Mouse (Mus musculus) neural tube, embryonic 15.5 days (tissue): ENCODE results near the gene Ctns. TPM values are rescaled to one million over a fixed set of nuclear protein-coding genes. Genes with fewer than 3 reads are reported as not detected.

Experiments
- ATAC-seq: fragments of 200-750 bp; cut with Nextera tagmentation; 2 replicates; pipeline ENCODE4 v1.8.0; 2017; ENCODE audit warnings: mild to moderate bottlenecking, moderate TSS enrichment, moderate library complexity; ENCODE audit not compliant: low FRiP score
- H3K27ac ChIP-seq: fragments of 300-500 bp; sonication (generic); replicated peaks from 2 replicates; pipeline ENCODE4 v1.5.1; 2015; ENCODE audit warnings: mild to moderate bottlenecking, inconsistent platforms
- H3K27me3 ChIP-seq: fragments of 300-500 bp; sonication (generic); replicated peaks from 2 replicates; pipeline ENCODE4 v1.6.1; 2015; ENCODE audit warnings: inconsistent platforms
- H3K36me3 ChIP-seq: fragments of 300-500 bp; sonication (generic); 2 replicates; pipeline ENCODE4 v1.6.1; 2015; ENCODE audit warnings: inconsistent platforms
- H3K4me1 ChIP-seq: fragments of 300-500 bp; sonication (generic); 2 replicates; pipeline ENCODE4 v1.6.1; 2015; ENCODE audit warnings: inconsistent platforms
- H3K4me2 ChIP-seq: fragments of 300-500 bp; sonication (generic); 2 replicates; pipeline ENCODE4 v1.6.1; 2015; ENCODE audit warnings: inconsistent platforms, mild to moderate bottlenecking, moderate library complexity
- H3K4me3 ChIP-seq: fragments of 300-500 bp; sonication (generic); replicated peaks from 2 replicates; pipeline ENCODE4 v1.5.1; 2015; ENCODE audit warnings: mild to moderate bottlenecking, inconsistent platforms
- H3K9ac ChIP-seq: fragments of 300-500 bp; sonication (generic); replicated peaks from 2 replicates; pipeline ENCODE4 v1.6.1; 2015; ENCODE audit warnings: mild to moderate bottlenecking, inconsistent platforms
- H3K9me3 ChIP-seq: fragments of 300-500 bp; sonication (generic); replicated peaks from 2 replicates; pipeline ENCODE4 v1.6.1; 2016; ENCODE audit warnings: inconsistent platforms
- WGBS: fragments of 180-500 bp; shearing (Covaris S2); methylation state at CpG from one replicate; pipeline ENCODE4 v1.1.7; 2015; ENCODE audit warnings: mixed read lengths; 5-methylcytosine and 5-hydroxymethylcytosine counted together
- polyA plus RNA-seq: library from polyadenylated mRNA; unstranded; fragments of >200 nt; fragmentation: Nextera tagmentation; extraction: Ambion mirVana; gene quantifications from 2 replicates; pipeline ENCODE4 v1.2.1, GENCODE M21; 2015

The Ctns gene
- polyA plus RNA-seq, 1 experiment from 2014 or later: 17.7 TPM

GRCm38 (mm10) chr11:73194444-73194843 is 4.4 kb downstream of the Ctns start:
- H3K27ac ChIP-seq: no peak overlapping the region
- H3K36me3 ChIP-seq: peaks cover 34% of the 10 kb centered on the region
- H3K4me1 ChIP-seq: peaks cover 21% of the 10 kb centered on the region
- ATAC-seq: no peak
- H3K27me3 ChIP-seq: no peaks in the 10 kb centered on the region
- H3K4me3 ChIP-seq: no peak overlapping the region
- no peak overlapping the region for H3K4me2 ChIP-seq
- no peak overlapping the region for H3K9ac ChIP-seq
- WGBS: 78% methylated on average over 2 of the region's 2 CpGs
- H3K9me3 ChIP-seq: no peaks in the 10 kb centered on the region

GRCm38 (mm10) chr11:73193047-73193446 is 5.8 kb downstream of the Ctns start:
- H3K4me3 ChIP-seq: no peak overlapping the region
- no peaks in the 10 kb centered on the region for H3K9me3 ChIP-seq
- no peak overlapping the region for H3K9ac ChIP-seq
- no peak for ATAC-seq
- peaks cover 48% of the 10 kb centered on the region for H3K36me3 ChIP-seq
- peaks cover 15% of the 10 kb centered on the region for H3K4me1 ChIP-seq
- 79% methylated on average over 6 of the region's 6 CpGs for WGBS
- H3K4me2 ChIP-seq: no peak overlapping the region
- no peak overlapping the region for H3K27ac ChIP-seq
- no peaks in the 10 kb centered on the region for H3K27me3 ChIP-seq

GRCm38 (mm10) chr11:73187231-73187630 is 11.6 kb downstream of the Ctns start:
- Histone ChIP-seq H3K36me3 (peaks cover 90% of the 10 kb centered on the region), H3K4me3 (no peak overlapping the region), H3K4me2 (no peak overlapping the region), H3K27ac (no peak overlapping the region), H3K27me3 (no peaks in the 10 kb centered on the region), H3K9ac (no peak overlapping the region), H3K4me1 (no peaks in the 10 kb centered on the region), H3K9me3 (no peaks in the 10 kb centered on the region)
- ATAC-seq: no peak
- 91% methylated on average over 6 of the region's 6 CpGs for WGBS

GRCm38 (mm10) chr11:73185872-73186615 is 12.8 kb downstream of the Ctns start:
- ATAC-seq: no peak
- Histone ChIP-seq H3K9ac (no peak overlapping the region), H3K27me3 (no peaks in the 10 kb centered on the region), H3K9me3 (no peaks in the 10 kb centered on the region), H3K27ac (no peak overlapping the region), H3K4me1 (no peaks in the 10 kb centered on the region), H3K4me3 (no peak overlapping the region), H3K36me3 (peaks cover 82% of the 10 kb centered on the region), H3K4me2 (no peak overlapping the region)
- 90% methylated on average over 10 of the region's 10 CpGs for WGBS

- Histone ChIP-seq H3K27ac (peak overlapping the region; percentile 90), H3K27me3 (no peaks in the 10 kb centered on the region), H3K4me1 (peaks cover 43% of the 10 kb centered on the region), H3K4me3 (peak overlapping the region; percentile 90), H3K9me3 (no peaks in the 10 kb centered on the region), H3K4me2 (peak overlapping the region; percentile 67), H3K9ac (peak overlapping the region; percentile 66), H3K36me3 (peaks cover 24% of the 10 kb centered on the region)
- no peak for ATAC-seq
- 5% methylated on average over 2 of the region's 2 CpGs for WGBS
Measured at GRCm38 (mm10) chr11:73177895-73178294, 20.9 kb downstream of the Ctns start.

GRCm38 (mm10) chr11:73177509-73177875 is 21.4 kb downstream of the Ctns start:
- Histone ChIP-seq H3K9ac (peak overlapping the region; percentile 66), H3K9me3 (no peaks in the 10 kb centered on the region), H3K4me2 (peak overlapping the region; percentile 67), H3K36me3 (peaks cover 22% of the 10 kb centered on the region), H3K4me3 (peak overlapping the region; percentile 90), H3K27ac (peak overlapping the region; percentile 90), H3K4me1 (peaks cover 43% of the 10 kb centered on the region), H3K27me3 (no peaks in the 10 kb centered on the region)
- ATAC-seq: peak; percentile 52
- under 1% methylated on average over 28 of the region's 28 CpGs for WGBS

- Histone ChIP-seq H3K9me3 (no peaks in the 10 kb centered on the region), H3K4me2 (peak within 1 kb of the TSS; percentile 67), H3K27ac (peak within 1 kb of the TSS; percentile 91), H3K4me1 (peaks cover 43% of the 10 kb centered on the region), H3K36me3 (peaks cover 17% of the 10 kb centered on the region), H3K27me3 (no peaks in the 10 kb centered on the region), H3K4me3 (peak within 1 kb of the TSS; percentile 90), H3K9ac (peak within 1 kb of the TSS; percentile 88)
- peak; percentile 98 for ATAC-seq
- 0% methylated on average over 81 of the region's 81 CpGs for WGBS
Measured at GRCm38 (mm10) chr11:73176608-73177508, 22.0 kb downstream of the Ctns start, which contains the start of the genes Emc6 and Tax1bp3. Gene Emc6, minus strand, starts transcription at chr11:73177037. Gene Tax1bp3, plus strand, starts transcription at chr11:73177083.

GRCm38 (mm10) chr11:73176186-73176585 is 22.7 kb downstream of the Ctns start:
- no peak for ATAC-seq
- Histone ChIP-seq H3K4me1 (peaks cover 43% of the 10 kb centered on the region), H3K27ac (peak overlapping the region; percentile 91), H3K27me3 (no peaks in the 10 kb centered on the region), H3K9me3 (no peaks in the 10 kb centered on the region), H3K4me3 (peak overlapping the region; percentile 90), H3K36me3 (peaks cover 17% of the 10 kb centered on the region), H3K4me2 (peak overlapping the region; percentile 67), H3K9ac (peak overlapping the region; percentile 88)
- WGBS: under 1% methylated on average over 15 of the region's 15 CpGs

GRCm38 (mm10) chr11:73175612-73176011 is 23.2 kb downstream of the Ctns start:
- Histone ChIP-seq H3K27ac (no peak overlapping the region), H3K9ac (peak overlapping the region; percentile 88), H3K27me3 (no peaks in the 10 kb centered on the region), H3K36me3 (peaks cover 15% of the 10 kb centered on the region), H3K4me3 (peak overlapping the region; percentile 90), H3K4me1 (peaks cover 43% of the 10 kb centered on the region), H3K4me2 (peak overlapping the region; percentile 67), H3K9me3 (no peaks in the 10 kb centered on the region)
- WGBS: 46% methylated on average over 8 of the region's 8 CpGs
- no peak for ATAC-seq

- 72% methylated on average over 5 of the region's 5 CpGs for WGBS
- no peak for ATAC-seq
- Histone ChIP-seq H3K4me2 (no peak overlapping the region), H3K4me3 (no peak overlapping the region), H3K36me3 (peaks cover 15% of the 10 kb centered on the region), H3K4me1 (peaks cover 21% of the 10 kb centered on the region), H3K9ac (no peak overlapping the region), H3K9me3 (no peaks in the 10 kb centered on the region), H3K27ac (no peak overlapping the region), H3K27me3 (no peaks in the 10 kb centered on the region)
Measured at GRCm38 (mm10) chr11:73172186-73172585, 26.7 kb downstream of the Ctns start.

- WGBS: 51% methylated on average over 4 of the region's 4 CpGs
- H3K9ac ChIP-seq: no peak overlapping the region
- ATAC-seq: no peak
- no peaks in the 10 kb centered on the region for H3K9me3 ChIP-seq
- no peak overlapping the region for H3K4me3 ChIP-seq
- H3K36me3 ChIP-seq: peaks cover 11% of the 10 kb centered on the region
- no peaks in the 10 kb centered on the region for H3K27me3 ChIP-seq
- H3K4me2 ChIP-seq: no peak overlapping the region
- no peak overlapping the region for H3K27ac ChIP-seq
- 0 out of 2 replicates have a peak, but pooled peaks cover 1% of the 10 kb centered on the region for H3K4me1 ChIP-seq
Measured at GRCm38 (mm10) chr11:73169231-73169630, 29.6 kb downstream of the Ctns start.
